Mouse (Mus musculus) E14TG2a.4 (cell line): ENCODE measurements around the gene Ccdc124.

Experiments
- H3K27me3 ChIP-seq: 2 replicates; pipeline ENCODE4 v1.6.1; 2014; ENCODE audit warnings: low read length, control low read depth; ENCODE audit not compliant: insufficient read depth
- H3K36me3 ChIP-seq: 2 replicates; pipeline ENCODE4 v1.6.1; 2014; ENCODE audit warnings: low read length, control low read depth; ENCODE audit not compliant: insufficient read depth
- H3K4me1 ChIP-seq: replicated peaks from 2 replicates; pipeline ENCODE4 v1.6.1; 2014; ENCODE audit warnings: low read depth, low read length, control low read depth
- H3K4me3 ChIP-seq: replicated peaks from 2 replicates; pipeline ENCODE4 v1.5.1; 2014; ENCODE audit warnings: mild to moderate bottlenecking, low read length
- H3K9me3 ChIP-seq: 2 replicates; pipeline ENCODE4 v1.6.1; 2014; ENCODE audit warnings: low read length, control low read depth
- CTCF ChIP-seq: conservative IDR thresholded peaks from 2 replicates; pipeline ENCODE4 v1.5.1; 2014; ENCODE audit warnings: low read length
- NANOG ChIP-seq: IDR thresholded peaks from 2 replicates; pipeline ENCODE4 v1.6.1; 2014; ENCODE audit warnings: borderline replicate concordance, low read length, mixed read lengths
- POU5F1 ChIP-seq: IDR thresholded peaks from 2 replicates; pipeline ENCODE4 v1.6.1; 2014; ENCODE audit warnings: low read length, borderline replicate concordance

Gene Ccdc124

DNA sequence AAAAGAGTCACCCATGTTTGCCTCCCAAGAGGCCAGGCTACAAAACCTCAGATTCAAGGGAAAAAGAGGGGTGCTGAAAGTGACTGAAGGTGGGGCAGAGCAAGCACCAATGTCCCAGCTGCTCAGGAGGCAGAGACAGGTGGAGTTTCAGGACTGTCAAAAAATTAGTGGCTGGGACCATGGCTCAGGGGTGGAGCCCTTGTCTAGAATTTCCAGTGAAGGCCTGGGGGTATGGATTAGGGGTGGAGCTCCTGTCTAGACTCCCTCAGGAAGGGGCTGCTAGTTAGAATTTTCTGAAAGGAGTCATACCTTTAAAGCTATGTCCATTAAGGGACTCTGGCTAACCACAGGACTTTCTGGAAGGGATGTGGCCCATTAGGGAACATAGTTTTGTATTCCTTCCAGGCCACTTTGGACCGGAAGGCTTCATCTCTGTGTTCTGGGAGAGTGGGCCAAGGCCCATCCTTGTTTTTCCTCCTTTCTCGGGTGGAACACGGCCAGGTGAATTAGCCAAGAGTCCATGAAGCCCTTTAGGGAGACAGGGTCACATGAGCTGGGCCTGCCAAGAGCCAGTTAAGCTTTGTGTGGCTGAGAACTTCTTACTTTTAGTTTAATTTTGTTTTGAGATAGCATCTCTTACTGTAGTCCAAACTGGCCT is 24.3 kb downstream of the Ccdc124 start:
- Histone ChIP-seq H3K4me1 (peaks cover 80% of the 10 kb centered on the region), H3K27me3 (peaks cover 13% of the 10 kb centered on the region), H3K36me3 (peaks cover 4% of the 10 kb centered on the region; the same call in 1 of the 2 replicates), H3K4me3 (0 out of 2 replicates have a peak overlapping the region, but pooled peaks have one; percentile 8), H3K9me3 (no peaks in the 10 kb centered on the region)
- TF ChIP-seq POU5F1, result no peak
- TF ChIP-seq NANOG, result no peak
- no peak for TF ChIP-seq CTCF

DNA sequence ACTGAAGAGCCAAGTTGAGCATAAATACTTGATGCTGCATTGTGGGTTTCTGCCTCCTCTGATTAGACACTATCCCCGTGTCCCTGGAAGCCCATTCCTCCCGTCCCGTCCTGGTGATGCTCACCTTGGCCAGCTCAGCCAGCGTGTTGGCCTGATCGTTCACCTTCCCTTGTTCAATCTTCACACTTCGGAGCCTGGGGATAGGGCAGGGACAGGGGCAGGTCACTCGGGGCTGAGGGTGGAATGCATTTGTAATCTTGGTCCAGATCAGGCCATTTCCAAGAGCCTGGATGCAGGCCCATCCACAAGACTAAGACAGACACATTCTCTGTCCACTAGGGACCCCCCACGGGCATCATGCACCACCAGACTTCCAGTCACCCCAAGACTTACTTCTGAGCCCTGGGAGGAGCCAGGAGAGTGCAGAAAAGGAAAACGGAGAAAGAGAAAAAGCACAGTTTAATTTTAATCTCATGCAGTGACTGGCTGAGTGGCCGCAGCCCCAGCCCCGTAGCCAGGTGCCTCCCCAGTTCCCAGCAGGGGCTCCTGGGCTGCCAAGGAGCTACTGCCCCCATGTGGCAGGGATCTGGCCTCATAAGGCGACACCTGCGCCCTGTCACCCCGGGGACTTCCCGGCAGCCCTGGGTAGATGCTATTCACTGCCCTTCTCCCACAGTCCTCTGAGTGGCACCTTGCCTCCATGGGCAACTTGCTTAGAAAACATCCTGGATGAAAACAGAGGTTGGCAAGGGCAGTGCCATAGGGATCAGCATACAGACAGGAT is 27.2 kb downstream of the Ccdc124 start:
- Histone ChIP-seq H3K4me3 (no peak overlapping the region), H3K27me3 (peaks cover 7% of the 10 kb centered on the region; the same call in 1 of the 2 replicates), H3K36me3 (no peaks in the 10 kb centered on the region), H3K9me3 (no peaks in the 10 kb centered on the region), H3K4me1 (peaks cover 89% of the 10 kb centered on the region)
- no peak for TF ChIP-seq POU5F1
- no peak for TF ChIP-seq NANOG
- no peak for TF ChIP-seq CTCF

DNA sequence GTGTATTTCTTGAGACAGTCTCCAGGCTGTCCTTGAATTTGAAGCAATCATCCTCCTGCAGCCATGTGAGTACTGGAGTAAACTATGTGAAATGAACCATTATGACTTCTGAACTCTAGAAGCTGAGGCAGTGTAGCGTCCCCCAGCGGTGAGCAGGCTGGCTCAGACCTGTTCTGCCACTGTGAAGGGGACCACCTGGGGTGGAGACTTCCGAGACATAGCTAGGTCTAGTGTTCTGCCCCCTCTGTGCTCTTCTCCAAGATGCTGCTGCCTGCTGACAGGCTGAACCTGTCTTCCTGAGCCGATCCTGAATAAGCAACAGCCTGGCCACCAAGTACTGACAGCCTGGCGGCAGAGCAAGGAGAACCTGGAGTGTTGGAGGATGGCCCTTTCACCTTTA is 28.6 kb downstream of the Ccdc124 start:
- Histone ChIP-seq H3K27me3 (peaks cover 7% of the 10 kb centered on the region; the same call in 1 of the 2 replicates), H3K4me3 (0 out of 2 replicates have a peak overlapping the region, but pooled peaks have one; percentile 3), H3K4me1 (peaks cover 90% of the 10 kb centered on the region), H3K9me3 (no peaks in the 10 kb centered on the region), H3K36me3 (no peaks in the 10 kb centered on the region)
- peak; percentile 48 for TF ChIP-seq CTCF
- TF ChIP-seq NANOG, result no peak
- no peak for TF ChIP-seq POU5F1

DNA sequence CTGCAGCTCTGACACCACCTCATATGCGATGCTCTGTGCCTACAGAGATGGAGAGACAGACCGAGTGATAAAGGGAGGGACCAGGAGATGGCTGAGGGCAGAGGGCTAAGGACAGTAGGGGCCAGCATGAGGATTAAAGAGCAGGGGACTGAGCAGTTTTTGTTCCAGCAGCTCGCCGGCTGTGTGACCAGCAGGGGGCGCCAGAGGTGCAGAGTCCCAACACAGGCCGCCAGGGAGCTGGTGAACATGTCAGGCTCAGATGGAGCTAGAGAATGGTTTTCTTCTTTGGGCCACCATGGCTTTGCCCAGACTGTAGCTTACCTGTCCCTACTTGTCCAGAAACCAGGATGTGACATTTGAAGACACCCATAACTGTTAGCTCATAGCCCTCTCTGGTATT is 29.2 kb downstream of the Ccdc124 start:
- H3K9me3 ChIP-seq, result no peaks in the 10 kb centered on the region
- peaks cover 7% of the 10 kb centered on the region; the same call in 1 of the 2 replicates for H3K27me3 ChIP-seq
- H3K36me3 ChIP-seq, result no peaks in the 10 kb centered on the region
- H3K4me1 ChIP-seq, result peaks cover 87% of the 10 kb centered on the region
- TF ChIP-seq POU5F1, result no peak
- TF ChIP-seq CTCF, result peak; percentile 92
- H3K4me3 ChIP-seq, result no peak overlapping the region

DNA sequence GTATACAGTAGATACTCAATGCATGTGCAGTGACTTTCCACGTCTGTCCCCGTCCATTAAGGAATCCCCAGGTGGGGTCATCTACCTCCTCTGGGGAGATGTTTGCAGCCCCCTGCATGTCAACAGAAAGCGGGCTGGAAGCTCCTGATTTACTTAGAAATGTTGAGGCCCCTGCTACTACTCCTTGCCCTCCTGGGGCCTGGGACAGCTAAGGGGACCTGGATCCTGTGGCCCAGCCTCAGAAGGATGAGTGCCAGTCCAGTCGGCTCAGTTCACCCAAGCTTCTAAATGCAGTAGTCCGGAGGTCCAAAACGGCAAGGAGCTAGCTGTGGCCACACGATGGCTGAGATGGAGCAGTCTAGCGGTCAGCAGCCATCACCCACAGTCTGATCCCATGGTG is 29.8 kb downstream of the Ccdc124 start:
- Histone ChIP-seq H3K4me1 (peaks cover 81% of the 10 kb centered on the region), H3K27me3 (peaks cover 7% of the 10 kb centered on the region; the same call in 1 of the 2 replicates), H3K4me3 (no peak overlapping the region), H3K36me3 (no peaks in the 10 kb centered on the region), H3K9me3 (no peaks in the 10 kb centered on the region)
- TF ChIP-seq NANOG (no peak), CTCF (no peak), POU5F1 (no peak)

DNA sequence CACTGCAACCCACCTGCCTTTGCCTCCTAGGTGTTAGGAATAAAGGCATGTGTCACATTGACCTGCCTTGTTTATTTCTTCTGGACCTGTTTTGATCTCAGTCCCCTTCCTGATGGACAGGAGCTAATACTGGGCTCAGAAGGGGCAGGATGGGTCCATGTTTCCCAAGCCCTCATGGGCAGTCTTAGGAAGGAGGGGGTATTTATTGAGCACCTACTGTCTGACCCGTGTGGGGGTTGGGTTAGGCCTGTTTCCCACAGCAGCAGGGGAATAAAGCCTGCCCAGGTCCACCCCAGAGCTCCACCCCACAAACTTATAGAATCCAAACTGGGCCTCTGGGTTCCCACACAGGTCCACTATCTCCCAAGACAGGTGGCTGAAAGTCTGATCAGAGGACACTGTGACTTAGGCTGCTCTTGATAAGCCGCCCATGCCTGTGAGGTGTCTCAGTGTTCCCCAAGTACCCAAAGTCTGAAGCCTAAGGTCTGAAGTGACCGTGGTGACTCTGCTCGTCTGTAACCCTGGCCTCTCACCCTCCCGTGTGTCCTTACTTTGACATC is 30.4 kb downstream of the Ccdc124 start:
- no peaks in the 10 kb centered on the region for H3K9me3 ChIP-seq
- no peaks in the 10 kb centered on the region for H3K36me3 ChIP-seq
- peaks cover 79% of the 10 kb centered on the region for H3K4me1 ChIP-seq
- peaks cover 7% of the 10 kb centered on the region; the same call in 1 of the 2 replicates for H3K27me3 ChIP-seq
- H3K4me3 ChIP-seq, result no peak overlapping the region
- TF ChIP-seq NANOG (no peak), POU5F1 (no peak)

DNA sequence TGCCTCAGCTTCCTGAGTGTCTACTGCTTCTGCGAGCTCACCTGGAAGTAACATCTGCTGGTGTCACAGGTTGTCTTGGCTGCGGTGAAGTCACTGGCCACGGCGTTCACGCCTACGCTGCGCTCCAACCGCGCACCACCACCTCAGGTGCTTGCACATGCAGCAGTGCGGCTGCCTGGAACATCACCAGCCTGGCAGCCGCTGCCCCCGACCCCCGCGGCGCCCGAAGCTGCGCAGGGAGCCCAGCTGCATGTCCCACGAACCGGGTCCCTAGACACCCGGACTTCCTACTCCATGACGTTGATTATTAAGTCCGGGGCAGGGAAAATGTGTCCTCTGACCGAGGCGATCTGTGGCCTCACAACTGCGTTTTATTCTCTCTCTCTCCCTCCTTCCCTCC is 31.3 kb downstream of the Ccdc124 start:
- Histone ChIP-seq H3K4me3 (peak overlapping the region; percentile 43; the same call in 1 of the 2 replicates), H3K9me3 (no peaks in the 10 kb centered on the region), H3K36me3 (peaks cover under 1% of the 10 kb centered on the region; the same call in 1 of the 2 replicates), H3K27me3 (peaks cover 7% of the 10 kb centered on the region; the same call in 1 of the 2 replicates), H3K4me1 (peaks cover 72% of the 10 kb centered on the region)
- no peak for TF ChIP-seq POU5F1

DNA sequence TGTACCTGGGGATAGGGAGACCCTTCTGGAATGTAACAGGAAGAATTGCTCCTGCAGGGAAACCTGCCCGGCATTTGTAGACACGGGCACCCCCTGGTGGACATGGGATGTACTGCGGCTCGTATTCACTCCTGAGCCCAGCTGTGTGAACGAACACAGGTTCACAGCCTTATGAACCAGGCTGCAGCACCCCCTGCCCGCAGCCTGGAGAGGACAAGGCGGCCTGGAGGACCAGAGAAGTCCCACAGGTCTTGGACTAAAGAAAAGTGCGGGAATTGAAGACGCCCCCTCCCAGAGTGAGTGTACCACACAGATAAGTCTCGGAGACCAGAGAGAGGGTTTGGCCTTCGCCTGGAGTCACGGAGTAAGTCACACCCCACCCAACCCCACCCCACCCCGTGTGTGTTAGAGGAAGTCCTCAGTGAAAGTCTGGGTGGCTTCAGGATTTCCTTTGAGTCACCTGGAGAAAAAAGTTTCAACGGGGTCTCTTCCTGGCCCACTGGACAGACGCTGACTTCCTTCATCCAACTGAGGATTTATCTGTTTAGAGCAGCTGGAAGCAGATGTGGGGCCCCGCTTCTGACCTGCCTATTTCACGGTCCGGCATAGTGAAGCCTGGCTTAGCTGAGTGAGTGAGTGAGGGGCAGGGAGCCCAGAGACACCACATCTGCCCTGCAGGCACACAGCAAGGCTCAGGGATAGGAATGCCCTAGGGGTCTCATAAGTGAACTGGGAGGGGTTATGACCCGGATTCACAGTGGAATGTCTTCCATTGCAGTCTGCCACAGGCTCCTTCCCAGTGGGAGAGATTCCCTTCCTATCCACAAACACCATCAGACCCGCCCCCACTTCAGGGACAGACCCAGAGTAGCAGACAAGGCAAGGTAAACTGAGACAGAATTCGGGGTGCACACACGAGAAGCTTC is 32.3 kb downstream of the Ccdc124 start:
- peaks cover 11% of the 10 kb centered on the region for H3K36me3 ChIP-seq
- H3K9me3 ChIP-seq, result no peaks in the 10 kb centered on the region
- H3K27me3 ChIP-seq, result peaks cover 7% of the 10 kb centered on the region; the same call in 1 of the 2 replicates
- H3K4me3 ChIP-seq, result 0 out of 2 replicates have a peak overlapping the region, but pooled peaks have one; percentile 7
- peaks cover 73% of the 10 kb centered on the region for H3K4me1 ChIP-seq
- TF ChIP-seq CTCF (peak; percentile 93), NANOG (no peak)
